Mouse (Mus musculus) yolk sac, embryonic 10.5 days (tissue): ENCODE results near the gene Cxcl2.

Source experiments
- DNase-seq: peaks from one replicate; pipeline ENCODE4 v3.0.0-alpha.2; 2017; ENCODE audit warnings: low spot score

The Cxcl2 gene

GRCm38 (mm10) chr5:90903339-90904020 lies at the start of gene Cxcl2:
Gene Cxcl2, plus strand, starts transcription at chr5:90903871.
- no peak for DNase-seq

DNA sequence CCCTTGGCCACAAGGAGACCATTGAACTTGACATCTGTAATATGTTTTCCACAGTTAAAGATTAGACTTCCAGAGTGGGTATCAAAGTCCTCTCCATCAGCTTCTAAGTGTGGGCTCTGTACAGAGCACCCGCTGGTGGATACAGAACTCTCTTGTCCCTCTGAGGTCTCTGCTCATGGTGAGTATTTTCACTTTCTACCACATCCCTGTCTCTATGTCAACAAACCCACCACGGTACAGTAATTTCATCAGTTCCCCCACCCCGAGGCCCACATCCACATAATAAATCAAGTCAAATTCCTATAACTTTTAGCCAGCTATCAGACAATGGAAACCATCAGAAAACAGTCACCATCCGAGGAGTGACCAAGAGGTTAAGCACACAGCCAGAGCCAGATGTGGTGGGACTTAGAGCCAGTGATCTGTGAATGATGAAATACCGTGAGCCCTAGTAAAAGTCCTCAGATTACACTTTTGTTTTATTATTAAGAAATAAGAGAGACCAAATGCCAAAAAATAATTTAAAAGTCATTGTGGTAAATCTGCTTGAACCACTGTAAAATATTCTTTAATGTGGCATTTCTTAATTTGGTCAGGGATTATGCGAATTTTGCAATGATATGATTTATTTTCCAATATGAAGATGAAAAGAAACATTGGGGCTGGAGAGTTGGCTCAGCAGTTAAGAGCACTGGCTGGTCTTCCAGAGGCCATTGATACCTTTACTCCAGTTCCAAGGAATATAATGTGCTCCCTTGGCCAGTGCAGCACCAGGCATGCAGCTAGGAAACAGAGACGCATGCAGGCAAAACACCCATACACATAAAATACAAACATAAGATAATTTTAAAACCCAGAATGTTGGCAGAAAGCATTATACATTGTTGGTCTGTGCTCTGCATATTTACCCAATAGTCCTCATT lies 48.1 kb upstream of the Cxcl2 start:
- no peak for DNase-seq

DNA sequence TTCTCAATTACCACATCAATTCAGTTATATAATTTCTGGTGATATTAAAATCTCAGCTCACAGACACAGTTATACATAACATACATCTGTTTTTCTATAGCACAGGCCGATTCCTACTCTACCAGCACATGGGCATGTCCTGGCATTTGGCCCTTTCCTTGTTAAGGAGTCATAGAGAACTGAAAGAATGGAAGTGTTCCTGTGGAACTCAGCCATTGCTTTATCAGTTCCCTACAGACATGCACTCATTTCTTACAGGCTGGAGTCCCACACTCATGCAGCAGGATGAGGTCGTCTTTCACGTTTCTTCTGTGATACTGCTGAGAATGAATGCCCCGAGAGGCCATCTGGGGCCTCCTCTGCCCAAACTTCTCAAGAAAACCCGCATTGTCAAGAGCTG lies 46.2 kb upstream of the Cxcl2 start:
- DNase-seq, result no peak

- no peak for DNase-seq
Measured at GRCm38 (mm10) chr5:90858429-90858828, 45.2 kb upstream of the Cxcl2 start.

GRCm38 (mm10) chr5:90859031-90859430 lies 44.6 kb upstream of the Cxcl2 start:
- DNase-seq, result no peak

- DNase-seq, result no peak
Measured at GRCm38 (mm10) chr5:90861876-90862375, 41.7 kb upstream of the Cxcl2 start.

DNA sequence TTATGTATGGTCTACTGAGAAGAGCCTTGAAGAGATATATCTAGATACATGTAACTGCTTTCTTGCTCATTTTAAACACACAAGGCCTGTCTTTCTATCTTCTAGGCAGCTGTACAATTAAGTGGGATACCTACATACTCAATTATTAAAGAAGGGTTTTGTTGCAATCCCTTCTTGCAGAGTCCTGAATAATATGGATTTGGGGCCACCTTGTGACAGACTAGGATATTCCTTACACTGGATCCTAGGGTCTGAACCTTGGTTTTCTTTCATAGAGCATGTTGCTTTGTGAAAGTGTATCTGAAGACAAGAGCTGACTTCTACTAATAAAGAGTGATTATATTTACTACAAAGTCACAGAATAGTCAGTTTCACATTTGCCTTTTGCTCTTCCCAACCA lies 36.9 kb upstream of the Cxcl2 start:
- no peak for DNase-seq

DNA sequence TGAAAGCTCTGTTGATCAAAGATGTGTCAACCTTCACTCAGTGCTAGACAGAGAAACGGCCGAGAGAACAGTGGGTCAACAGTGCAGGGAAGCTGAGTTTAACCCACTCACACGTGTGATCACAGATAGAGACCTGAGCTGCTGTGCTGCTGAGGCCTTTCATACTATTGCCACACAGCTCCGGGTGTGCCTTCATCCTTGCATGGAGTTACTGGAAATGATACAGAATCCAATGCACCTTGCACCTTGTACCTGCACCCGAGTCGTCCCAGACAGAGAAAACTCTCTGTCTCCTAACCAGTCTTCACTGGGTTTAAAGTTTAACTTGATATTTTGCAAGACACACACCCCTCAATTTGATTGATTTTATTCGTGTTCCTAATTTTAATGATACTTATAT lies 31.3 kb upstream of the Cxcl2 start:
- no peak for DNase-seq

- peak; percentile 13 for DNase-seq
Measured at GRCm38 (mm10) chr5:90876045-90876444, 27.6 kb upstream of the Cxcl2 start.

DNA sequence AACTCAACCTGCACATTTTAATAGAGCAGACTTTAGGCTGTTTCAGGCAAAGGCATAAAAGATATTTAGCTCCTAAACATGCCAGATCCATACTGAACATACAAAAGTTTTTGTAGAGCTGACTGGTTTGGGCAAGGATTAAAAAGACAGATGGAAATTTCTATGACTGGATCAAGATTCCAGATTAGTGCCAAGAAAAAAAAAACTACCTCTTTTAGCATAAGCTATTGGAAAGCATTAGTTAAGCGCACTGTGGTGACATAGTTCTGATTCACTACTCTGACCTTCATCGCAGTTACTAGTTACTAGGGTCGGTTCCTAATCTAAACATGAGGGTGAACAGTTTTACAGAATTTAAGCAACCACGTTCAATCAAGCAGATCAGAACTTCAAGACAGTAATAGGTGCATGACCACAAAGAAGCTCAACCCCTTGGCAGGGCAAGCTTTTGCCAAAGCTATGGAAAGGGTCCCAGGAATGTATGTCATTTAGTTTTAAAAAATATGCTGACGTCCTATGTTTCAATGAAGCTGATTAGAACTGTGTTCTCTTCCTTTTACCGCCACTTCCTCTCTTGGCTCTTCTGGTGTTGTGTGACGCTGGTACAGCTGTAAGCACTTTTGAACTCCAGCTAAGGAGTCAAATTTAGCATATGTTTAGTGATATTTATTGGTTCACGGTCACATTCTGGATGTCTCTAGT lies 27.0 kb upstream of the Cxcl2 start:
- no peak for DNase-seq

GRCm38 (mm10) chr5:90877173-90877512 lies 26.5 kb upstream of the Cxcl2 start:
- no peak for DNase-seq

DNA sequence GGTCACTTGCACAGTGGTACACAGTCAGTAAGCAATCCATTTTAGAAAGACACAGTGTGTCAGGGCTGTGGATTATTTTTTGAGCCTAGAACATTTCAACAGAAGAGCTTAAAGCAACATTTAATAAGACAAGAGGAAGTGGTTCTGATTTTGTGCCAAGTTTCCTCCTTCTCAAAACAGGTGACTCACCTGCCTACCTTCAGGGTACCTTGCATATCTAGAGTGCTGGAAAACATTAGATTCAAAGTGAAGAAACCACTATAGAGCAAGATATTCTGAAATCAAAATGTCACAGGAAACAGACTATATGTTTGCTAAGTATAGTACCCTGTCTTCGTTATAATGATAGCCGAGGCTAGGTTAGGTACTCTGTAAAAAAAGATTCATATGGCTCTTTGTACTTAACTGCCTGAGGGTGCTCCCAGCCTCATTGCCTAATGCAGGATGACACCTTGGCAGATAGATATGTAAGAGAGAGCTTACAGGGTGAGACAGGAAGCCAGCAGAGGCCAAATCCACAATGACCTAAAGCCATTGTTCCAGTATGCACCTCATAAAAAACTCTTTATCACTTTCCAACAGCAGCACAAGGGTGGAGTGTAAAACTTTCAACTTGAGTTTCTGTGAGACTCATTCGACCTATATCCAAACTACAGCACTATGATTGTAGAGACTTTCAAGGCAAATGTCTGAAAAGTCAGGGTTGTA lies 24.2 kb upstream of the Cxcl2 start:
- no peak for DNase-seq

- no peak for DNase-seq
Measured at GRCm38 (mm10) chr5:90880335-90880850, 23.3 kb upstream of the Cxcl2 start.

- DNase-seq, result no peak
Measured at GRCm38 (mm10) chr5:90881021-90881420, 22.6 kb upstream of the Cxcl2 start.

DNA sequence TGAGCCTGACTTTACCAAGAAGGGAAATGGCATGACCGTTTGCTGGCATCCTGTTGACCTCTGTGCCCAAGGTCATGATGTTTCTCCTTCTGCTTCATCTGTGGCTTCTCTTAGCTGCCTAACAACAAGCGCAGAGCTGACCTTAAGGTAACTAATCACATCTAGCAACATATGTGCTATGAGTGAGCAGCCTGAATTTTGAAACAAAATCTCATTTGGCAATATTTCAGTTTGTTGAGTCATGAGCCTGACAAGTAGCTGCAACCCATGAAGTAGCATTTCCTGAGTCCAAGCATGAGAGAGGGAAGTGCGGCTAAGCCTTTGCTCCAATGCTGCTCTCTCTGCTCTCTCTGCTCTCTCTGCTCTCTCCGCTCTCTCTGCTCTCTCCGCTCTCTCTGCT lies 22.0 kb upstream of the Cxcl2 start:
- no peak for DNase-seq

- DNase-seq, result no peak
Measured at GRCm38 (mm10) chr5:90882146-90882545, 21.5 kb upstream of the Cxcl2 start.

GRCm38 (mm10) chr5:90884628-90885242 lies 18.9 kb upstream of the Cxcl2 start:
- no peak for DNase-seq

GRCm38 (mm10) chr5:90888661-90889060 lies 15.0 kb upstream of the Cxcl2 start:
- DNase-seq, result no peak

DNA sequence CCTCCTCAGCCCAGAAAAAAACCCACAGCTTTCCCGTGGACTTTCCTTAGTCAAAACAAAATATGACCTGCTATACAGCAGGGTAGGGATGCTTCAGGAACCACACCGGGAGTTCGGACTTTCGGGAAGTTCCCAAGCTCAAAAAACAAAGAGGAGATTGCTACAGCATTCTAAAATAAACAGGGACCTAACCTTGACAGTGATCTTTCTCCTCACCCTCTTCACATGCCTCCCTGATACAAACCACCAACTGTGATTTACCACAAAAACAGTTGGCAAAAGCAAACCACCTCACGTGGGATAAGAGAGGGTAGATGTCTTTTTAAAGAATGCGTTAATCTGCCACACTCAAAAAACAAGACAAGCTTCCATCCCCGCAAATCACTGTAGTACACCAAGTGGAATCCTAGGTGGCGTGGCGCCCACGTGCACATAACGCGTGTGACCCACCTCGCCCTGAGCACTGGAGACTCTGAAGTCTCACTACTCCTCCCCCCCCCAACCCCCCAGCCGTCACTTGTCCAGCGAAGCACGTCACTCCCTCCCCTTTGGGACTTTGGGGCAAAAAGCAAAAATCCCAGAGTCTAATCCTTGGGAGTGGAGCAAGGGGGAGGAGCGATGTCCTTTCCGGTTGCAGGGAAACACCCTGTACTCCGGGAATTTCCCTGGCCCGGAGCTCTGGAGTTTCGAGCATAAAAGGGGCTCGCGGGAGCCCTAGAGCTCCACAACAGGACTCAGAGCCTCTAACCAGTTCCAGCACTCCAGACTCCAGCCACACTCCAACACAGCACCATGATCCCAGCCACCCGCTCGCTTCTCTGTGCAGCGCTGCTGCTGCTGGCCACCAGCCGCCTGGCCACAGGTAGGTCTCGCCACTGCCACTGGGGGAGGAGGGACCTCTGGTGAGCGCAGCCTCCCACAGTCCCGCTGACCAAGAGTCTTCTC lies 12.9 kb upstream of the Cxcl2 start, which contains the start of gene Cxcl1:
Gene Cxcl1 (plus strand): TSS at position 723 of the 945 bp plus-strand sequence.
- peak; percentile 32 for DNase-seq

GRCm38 (mm10) chr5:90891464-90891813 lies 12.2 kb upstream of the Cxcl2 start:
- no peak for DNase-seq
